Mouse (Mus musculus) neural tube, postnatal 0 days (tissue): ENCODE measurements around the gene Trpm1. TPM values are rescaled to one million over a fixed set of nuclear protein-coding genes. Genes with fewer than 3 reads are reported as not detected.
A peak's percentile ranks its signal among the peaks of the same experiment; 100 is the strongest.

Experiments used
- microRNA counts: library from miRNA; unstranded; fragments of <30 nt; microRNA quantifications from one replicate; lab custom pipeline; 2015
- microRNA-seq: library from miRNA; unstranded; fragments of <30 nt; microRNA quantifications from one replicate; pipeline ENCODE4, GENCODE M21; 2016
- polyA plus RNA-seq: library from polyadenylated mRNA; unstranded; fragments of >200 nt; fragmentation: Nextera tagmentation; extraction: Ambion mirVana; gene quantifications from 2 replicates; pipeline ENCODE4 v1.2.1, GENCODE M21; 2015

Trpm1 gene
- 0.45 and 0.88 TPM in 2 replicates for polyA plus RNA-seq

DNA sequence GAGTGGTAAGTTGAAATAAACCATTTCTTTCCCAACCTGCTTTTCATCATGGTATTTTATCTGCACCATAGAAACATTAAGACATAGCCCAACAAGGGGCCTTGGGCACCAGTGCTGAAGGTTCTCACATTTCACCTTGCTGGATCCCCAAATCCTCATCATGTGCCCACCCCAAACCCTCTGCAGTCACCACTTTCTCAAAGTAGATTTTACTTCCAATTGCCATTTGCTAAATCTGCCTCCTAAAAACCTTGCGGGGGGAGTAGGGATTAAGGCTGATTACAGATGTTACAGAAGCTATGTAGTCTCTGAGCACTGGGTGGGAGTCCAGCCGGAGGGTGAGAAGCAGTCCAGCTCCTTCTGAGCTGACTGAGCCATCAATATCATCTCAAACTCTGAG lies at the start of gene Trpm1:
Trpm1 (plus strand) TSS at position 301 of the 400 bp plus-strand sequence.

DNA sequence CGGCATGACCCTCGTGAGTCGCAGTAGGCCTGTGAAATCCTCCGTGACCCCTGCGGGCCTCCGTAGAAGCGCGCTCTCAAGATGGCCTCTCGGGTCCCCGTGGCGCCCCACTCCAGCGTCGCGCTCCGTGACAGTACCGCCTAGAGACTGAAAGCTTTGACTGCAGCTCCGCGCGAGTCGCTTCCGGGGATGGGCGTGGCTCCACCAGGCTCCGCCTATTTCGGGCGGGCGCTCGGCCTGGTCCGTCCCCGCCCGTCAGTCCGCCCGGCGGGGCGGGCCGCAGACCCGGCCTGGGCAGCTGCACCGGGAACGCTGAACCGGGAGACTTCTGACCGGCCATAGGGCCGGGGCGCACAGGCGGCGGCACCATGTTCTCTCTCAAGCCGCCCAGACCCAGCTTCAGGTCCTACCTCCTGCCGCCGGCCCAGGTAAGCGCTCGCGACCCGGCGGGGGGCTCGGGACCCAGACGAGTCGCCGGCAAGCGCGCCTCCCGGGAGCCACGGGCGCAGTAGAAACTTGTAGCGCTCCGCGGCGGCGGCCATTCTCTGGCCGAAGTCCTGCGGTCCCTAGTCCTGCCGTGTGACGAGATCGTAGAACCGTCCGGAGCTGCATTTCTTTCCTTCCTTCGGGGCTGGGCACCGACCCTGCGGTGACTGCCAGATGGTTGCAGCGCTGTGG lies 133.9 kb downstream of the Trpm1 start, which contains the start of gene Mtmr10:
Mtmr10 (plus strand) TSS at position 240 of the 678 bp plus-strand sequence.

MicroRNAs encoded within 50 kb of the gene (microRNA counts, 519-probe panel; counts per million panel counts)
- 40.5 counts per million for microRNA mmu-miR-211 (lab: Ali Mortazavi, UCI)

Small RNA genes within 50 kb of the gene (microRNA-seq; reads per million reads assigned to microRNA genes)
- gene Mir211 (4.1 reads per million, percentile 6 among the genes with 10 or more reads in this experiment), gene Mir6416 (not detected)

Other genes with a start within 250 kb of the Trpm1 start
- not detected in 2 replicates for gene E030018B13Rik, start 237.0 kb upstream of the Trpm1 start, polyA plus RNA-seq
- gene Klf13, start 214.9 kb upstream of the Trpm1 start, polyA plus RNA-seq, result 27.4 and 39.1 TPM in 2 replicates
- 11.5 and 12.6 TPM in 2 replicates for gene Mtmr10, start 133.8 kb downstream of the Trpm1 start, polyA plus RNA-seq
- 5.2 and 5.3 TPM in 2 replicates for gene Fan1, start 220.3 kb downstream of the Trpm1 start, polyA plus RNA-seq
- gene Mphosph10, start 238.4 kb downstream of the Trpm1 start, polyA plus RNA-seq, result 21.5 and 23.4 TPM in 2 replicates
- 68.6 and 85.5 TPM in 2 replicates for gene Mcee, start 238.8 kb downstream of the Trpm1 start, polyA plus RNA-seq